Mouse (Mus musculus) heart, postnatal 4 days (tissue): ENCODE measurements around the gene Bcl7c. TPM values are rescaled to one million over a fixed set of nuclear protein-coding genes. Genes with fewer than 3 reads are reported as not detected.
"Not testable (repeated sequence)": the region's sequence is repeated elsewhere in the genome, so short reads cannot be mapped to it uniquely, and the experiment has no call there.

Experiments used
- DNase-seq: peaks from one replicate; pipeline ENCODE4 v3.0.0; 2021
- total RNA-seq, 2 experiments: library from RNA; stranded (reverse); gene quantifications; 2 replicates each; pipeline ENCODE4 v1.2.3; 2021

Bcl7c gene
- total RNA-seq, 2 experiments from 2014 or later, result 67.6 to 71.1 TPM

DNA sequence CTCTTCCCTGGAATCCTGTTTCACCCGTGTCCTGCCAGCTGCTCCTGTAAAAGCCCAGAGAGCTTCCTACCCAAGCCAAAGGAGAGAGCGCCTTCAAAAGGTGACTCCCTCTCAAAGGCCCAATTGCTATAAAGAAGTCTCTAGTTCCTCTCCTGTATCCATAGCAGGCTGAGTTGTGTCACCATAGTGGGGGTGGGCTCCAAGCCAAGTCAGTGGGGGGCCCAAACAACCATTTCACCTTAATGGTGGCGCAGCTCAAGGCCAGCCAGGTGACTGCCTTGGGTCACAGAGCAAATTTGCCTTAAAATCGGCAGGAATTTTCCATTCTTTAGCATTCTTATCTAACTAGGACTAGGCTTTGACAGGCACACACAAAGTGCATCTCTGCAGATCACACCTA is 6.1 kb upstream of the Bcl7c start:
- no peak for DNase-seq

GRCm38 (mm10) chr7:127712461-127713385 is 4.0 kb upstream of the Bcl7c start, which contains the start of gene Ctf1:
Gene Ctf1, plus strand, starts transcription at chr7:127712736.
- DNase-seq, result peak; percentile 83

- DNase-seq, result no peak
These were observed 2.7 kb upstream of the Bcl7c start for GRCm38 (mm10) chr7:127711456-127711855.

DNA sequence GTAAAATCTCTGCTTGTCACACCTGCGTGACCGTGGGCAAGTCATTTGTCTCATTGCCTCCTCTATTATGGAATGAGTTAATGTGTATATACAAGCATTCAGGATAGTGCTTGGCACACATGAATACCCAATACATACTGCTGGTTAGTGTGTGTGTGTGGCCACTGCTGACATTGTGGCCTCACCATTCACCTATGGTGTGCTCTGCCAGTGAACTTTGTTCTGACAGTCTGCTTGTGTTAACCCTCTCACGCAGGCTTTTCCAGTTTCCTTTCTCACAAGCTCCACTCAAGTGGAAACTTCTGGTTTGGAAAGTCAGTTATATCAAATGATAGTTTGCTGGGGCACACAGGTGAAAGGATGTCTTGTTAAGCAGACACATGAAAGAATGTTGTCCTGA is 2.3 kb upstream of the Bcl7c start:
- no peak for DNase-seq

GRCm38 (mm10) chr7:127709261-127709979 is 687 bp upstream of the Bcl7c start:
- no peak for DNase-seq

GRCm38 (mm10) chr7:127707957-127708206 is 851 bp downstream of the Bcl7c start:
- no peak for DNase-seq

DNA sequence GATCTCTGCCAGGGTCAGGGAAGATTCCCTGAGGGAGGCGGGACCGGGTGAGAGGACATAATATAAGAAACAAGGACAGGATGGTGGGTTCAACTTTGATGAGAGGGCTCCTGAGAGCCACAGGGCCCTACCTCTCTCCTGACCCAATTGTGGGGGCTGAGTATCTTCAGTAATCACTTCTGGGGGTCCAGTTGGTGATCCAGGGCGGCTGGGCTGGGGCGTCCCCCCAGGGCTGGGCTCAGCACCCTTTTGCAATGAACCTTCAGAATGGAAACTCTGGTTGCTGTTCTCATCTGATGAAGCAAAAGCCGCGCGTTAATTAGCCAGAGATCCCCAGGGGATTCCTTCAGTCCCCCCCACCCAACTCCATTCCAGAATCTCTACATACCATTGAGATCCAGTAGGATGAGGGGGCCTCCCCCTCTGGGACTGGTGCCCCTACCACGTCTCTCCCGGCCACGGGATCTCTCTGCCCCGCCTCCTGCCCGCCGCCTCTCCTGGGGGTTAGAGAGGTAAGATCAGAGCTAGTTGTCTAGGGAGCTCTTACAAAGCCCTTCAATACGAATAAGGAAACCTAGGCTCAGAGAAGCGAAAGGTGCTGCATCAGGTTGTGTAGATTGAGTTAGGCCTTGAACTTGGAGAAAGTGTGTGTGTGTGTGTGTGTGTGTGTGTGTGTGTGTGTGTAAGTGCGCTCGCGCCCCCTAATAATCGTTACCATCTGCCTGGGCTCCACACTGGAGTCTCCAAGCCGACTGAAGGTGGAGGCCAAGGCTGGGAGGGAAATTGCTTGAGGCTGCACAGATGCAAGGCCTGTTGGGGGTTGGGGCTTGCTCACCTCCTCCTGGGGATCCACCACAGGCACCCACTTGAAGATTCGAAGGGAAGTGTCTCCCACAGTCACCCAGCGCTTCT is 1.4 kb downstream of the Bcl7c start:
- DNase-seq, result peak; percentile 27

DNA sequence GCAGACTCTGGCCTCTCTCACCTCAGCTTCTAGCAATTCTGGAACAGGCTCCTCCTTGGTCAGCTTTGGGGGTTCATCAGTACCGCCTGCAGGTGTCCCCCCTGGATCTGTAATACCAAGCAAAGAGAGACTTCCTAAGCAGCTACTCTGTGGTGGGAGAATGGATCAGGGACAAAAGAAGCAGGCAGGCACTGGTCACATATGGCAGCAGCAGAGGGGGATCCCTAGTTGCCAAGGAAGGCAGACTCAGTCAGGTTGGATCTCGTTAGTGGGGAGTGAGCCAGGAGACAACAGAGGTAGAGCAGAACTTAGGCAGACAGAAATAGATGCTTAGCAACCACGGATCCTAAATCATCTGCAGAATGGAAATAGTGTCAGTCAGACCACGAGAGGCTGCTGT is 3.0 kb downstream of the Bcl7c start:
- DNase-seq, result no peak

- no peak for DNase-seq
These were observed 4.1 kb downstream of the Bcl7c start for GRCm38 (mm10) chr7:127704598-127704997.

DNA sequence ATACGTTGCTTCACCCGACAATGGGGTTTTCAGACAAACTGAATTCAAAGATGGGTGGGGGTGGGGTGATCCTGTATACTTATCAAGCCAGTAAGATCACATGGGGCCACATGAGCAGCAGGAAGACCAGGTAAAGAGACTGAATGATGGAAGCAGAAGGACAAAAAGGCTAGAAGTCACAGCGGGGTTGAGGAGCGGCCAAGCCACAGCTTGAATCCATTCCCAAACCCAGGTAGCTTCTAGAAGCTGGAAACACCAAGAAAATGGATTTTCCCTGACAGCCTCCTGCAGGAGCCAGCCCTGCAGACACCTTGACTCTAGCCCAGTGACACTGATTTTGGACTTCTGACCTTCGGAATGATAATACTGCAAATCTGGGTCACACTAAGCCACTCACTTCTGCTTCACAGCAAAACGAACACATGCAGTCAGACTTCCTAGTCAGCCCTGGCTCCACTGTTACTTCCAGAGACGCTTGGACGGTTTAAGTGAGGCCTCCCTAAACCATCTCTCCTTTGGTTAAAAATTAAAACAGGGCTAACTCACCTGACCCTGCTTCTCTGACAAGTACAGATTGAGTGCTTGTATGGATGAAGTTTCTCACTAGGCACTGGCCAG is 5.1 kb downstream of the Bcl7c start:
- DNase-seq, result no peak

- no peak for DNase-seq
These were observed 7.9 kb downstream of the Bcl7c start for GRCm38 (mm10) chr7:127700712-127701331.

- DNase-seq, result no peak
These were observed 9.7 kb downstream of the Bcl7c start for GRCm38 (mm10) chr7:127698986-127699385.

DNA sequence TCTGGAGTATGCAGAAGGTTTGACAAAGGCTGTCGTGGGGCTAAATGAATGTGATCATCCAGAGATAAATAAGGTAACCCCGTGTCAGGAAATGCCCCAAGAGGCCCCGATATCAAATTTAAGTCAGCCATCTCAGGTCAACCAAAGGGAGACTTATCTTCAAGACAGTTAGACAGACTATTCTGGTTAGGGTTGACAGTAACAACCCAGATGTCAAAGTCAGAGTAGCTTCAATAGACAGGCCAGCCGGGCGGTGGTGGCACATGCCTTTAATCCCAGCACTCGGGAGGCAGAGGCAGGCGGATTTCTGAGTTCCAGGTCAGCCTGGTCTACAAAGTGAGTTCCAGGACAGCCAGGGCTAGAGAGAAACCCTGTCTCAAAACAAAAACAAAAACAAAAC is 15.0 kb downstream of the Bcl7c start:
- not testable (repeated sequence) for DNase-seq

DNA sequence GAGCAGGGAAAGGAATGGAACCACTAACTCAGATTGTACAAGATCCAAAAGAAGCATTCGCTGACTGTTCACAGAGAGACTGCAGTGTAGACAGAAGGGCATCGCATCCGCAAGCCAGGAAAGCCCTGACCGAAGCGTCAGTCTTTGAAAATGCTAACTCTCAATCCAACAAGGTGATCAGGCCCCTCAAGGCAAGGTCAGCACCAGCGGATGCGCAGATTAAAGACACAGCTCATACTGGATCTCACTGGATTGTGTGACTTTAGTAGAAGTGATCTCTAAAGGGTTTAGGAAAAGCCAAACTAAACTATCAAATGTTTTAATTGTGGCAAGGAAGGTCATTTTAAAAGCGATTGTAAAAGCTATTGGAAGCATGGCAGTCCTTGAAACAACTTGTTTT is 15.4 kb downstream of the Bcl7c start:
- DNase-seq, result no peak

DNA sequence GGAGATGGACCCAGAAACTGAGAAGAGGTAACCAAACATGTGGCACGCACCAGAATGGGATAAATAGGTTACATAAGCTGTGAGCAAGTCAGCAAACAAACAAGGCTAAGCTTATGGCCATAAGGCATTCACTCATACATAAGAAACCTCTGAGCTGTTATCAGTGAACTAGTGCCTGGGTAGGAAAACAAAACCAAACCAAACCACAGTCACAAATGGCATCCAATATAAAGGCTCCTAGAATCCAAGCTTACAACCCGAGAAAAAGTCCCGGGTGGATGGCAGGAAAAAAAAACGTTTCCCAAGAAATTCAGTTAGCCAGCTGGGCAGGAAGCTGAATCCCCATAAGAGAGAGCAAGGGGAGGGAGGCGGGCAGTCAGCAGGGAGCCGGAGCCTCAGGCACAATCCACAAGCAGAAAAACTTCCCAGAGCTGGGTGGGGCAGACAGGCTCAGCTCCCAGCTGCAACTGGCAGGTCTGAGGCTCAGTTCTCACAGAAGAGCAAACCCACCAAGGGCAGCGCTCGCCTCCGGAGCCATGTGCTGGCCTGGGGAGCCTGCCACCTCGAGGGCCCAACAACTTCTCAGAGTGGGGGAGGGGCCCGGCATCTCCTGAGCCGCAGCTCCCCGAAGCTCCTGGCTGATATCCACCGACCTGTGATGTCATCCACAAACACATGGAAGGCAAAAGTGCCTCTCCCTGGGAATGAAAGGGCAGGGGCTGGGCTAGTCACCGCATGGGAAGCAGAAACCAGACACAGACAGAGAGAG is 17.3 kb downstream of the Bcl7c start:
- DNase-seq, result peak; percentile 90

DNA sequence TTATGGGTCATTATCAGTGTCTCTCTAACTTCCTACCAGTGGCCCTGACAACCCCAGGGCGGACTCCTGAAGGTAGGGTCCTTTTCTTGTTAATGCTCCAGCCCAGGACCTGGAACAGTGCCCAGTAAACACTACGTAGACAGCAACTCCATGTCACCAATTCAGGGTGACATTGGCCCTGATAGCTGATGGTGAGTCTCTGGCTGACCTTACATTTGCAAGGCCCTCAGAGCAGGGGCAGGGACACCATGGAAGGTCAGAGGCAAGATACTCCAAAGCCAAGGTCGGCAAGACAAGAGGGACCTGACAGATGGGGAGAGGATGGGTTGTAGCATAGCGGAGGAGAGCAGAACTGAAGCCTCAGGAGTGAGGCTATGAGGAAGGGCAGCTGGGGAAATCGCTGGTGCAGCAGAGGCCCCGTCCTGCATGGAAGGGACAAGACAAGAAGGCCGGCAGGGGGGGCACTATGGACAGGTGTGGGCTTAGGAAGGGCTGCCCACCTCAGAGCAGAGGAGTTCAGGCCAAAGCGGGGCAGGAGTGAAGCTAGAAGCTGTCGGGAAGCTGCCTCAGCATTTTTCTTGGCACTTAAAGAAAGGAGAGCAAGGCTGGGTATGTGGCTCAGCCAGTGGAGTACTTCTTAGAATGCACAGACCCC is 19.0 kb downstream of the Bcl7c start:
- DNase-seq, result peak; percentile 32

GRCm38 (mm10) chr7:127688935-127689334 is 19.8 kb downstream of the Bcl7c start:
- DNase-seq, result no peak

DNA sequence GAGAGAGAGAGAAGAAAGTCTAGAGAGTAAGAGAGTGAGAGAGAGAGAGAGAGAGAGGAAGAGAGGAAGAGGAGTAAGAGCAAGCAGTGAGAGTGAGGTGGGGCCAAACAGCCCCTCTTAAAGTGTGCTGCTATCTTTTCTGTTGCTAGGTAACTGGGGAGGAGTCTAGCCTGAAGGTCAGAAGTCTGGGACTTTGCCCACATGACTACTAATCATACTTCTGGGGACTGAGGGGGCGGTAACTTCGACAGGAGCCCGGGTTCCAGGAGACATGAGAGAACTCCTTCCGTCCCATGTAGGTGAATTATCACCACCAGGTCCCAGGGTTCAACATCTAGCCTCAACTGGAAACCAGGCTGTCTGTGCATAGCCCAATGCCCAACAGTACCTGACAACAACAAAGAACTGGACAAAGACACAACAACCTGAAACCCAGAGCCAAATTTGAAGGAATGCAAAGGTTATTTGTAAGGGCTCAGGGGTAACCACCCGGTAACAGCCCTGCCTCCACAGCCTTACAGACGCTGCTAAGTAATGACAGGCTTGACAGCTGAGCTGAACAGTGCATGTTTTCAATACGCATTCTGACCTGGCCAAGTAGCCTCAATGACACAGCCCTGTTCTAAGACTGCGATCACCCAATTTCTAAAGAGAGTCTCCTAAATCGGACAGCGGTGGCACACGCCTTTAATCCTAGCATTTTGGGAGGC is 21.8 kb downstream of the Bcl7c start:
- no peak for DNase-seq

DNA sequence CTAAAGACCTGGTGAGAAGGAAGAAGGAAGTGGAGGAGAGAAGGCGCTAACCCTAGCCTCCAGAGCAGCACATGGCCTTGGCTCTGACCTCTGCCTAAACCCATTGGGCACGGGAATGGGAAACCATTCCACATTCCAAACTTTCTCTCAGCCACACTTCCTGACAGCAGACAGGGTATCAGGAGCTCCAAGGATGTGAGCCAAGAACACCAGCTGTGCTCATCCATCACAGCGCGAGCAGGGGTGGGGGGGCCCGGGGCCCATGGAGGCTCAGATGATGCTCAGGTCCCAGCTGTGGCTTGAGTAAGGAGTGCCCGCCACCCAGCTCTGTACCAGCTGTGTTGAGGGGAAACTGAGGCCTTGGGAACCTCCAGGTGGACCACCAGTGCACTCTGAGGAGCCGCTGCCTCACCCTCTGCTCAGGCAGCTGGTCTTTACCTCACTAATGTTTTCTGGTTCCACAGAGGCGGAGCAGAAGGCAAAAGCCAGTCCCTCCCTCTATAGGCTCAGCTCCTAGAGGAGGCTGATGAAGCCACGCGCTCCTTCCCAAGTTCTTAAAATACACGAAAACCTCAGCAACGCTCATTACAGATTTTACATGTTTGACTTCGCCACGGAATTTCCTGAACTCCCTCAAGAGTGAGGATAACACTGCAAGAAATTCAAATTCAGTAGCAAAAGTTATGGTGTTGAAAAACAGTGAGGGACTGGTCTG is 23.3 kb downstream of the Bcl7c start:
- DNase-seq, result peak; percentile 30
